13 mouse cellular contexts compared by ENCODE assay signal in genomic region chr8:109865536-109865935, GRCm38 (mm10). TPM values are rescaled to one million over a fixed set of nuclear protein-coding genes. Genes with fewer than 3 reads are reported as not detected.
A peak's percentile ranks its signal among the peaks of the same experiment; 100 is the strongest.
DNase-seq lines count a peak whose midpoint lies in the region; ATAC-seq and TF ChIP-seq lines count a peak whose summit lies in the region.
"Had no signal": no experiment of that assay in that cellular context is flagged by ENCODE, and none has a peak within 500 bp of the region (broad histone marks: within the 10 kb centered on the region; RNA-seq: fewer than 3 reads in every experiment).

No protein-coding gene starts in this region.

- H3K36me3 ChIP-seq in midbrain, embryonic 11.5 days (ENCODE audit: control insufficient read depth, insufficient read depth, low read length) = peaks cover 3% of the 10 kb centered on the region; the same call in 1 of the 2 replicates
- H3K36me3 ChIP-seq in midbrain, embryonic 15.5 days (replicated peaks) = peaks cover 16% of the 10 kb centered on the region
- H3K36me3 ChIP-seq in liver, postnatal 0 days (replicated peaks; ENCODE audit: insufficient read depth, low read length) = peaks cover 29% of the 10 kb centered on the region

- H3K9ac ChIP-seq in midbrain, embryonic 11.5 days (ENCODE audit: low read length) = no peak overlapping the region
- H3K9ac ChIP-seq in midbrain, embryonic 15.5 days = no peak overlapping the region
- H3K9ac ChIP-seq in liver, postnatal 0 days (replicated peaks) = peak overlapping the region; percentile 50; the same call in 1 of the 2 replicates

- H3K4me1 ChIP-seq in midbrain, embryonic 11.5 days (ENCODE audit: control insufficient read depth, insufficient read depth, low read length) = peaks cover 6% of the 10 kb centered on the region; the same call in 1 of the 2 replicates
- H3K4me1 ChIP-seq in midbrain, embryonic 15.5 days = peaks cover 14% of the 10 kb centered on the region; the same call in 1 of the 2 replicates
- H3K4me1 ChIP-seq in liver, postnatal 0 days (ENCODE audit: insufficient read depth) = peaks cover 31% of the 10 kb centered on the region

- no peak overlapping the region for H3K4me2 ChIP-seq in midbrain, embryonic 11.5 days
- H3K4me2 ChIP-seq in midbrain, embryonic 15.5 days = no peak overlapping the region
- H3K4me2 ChIP-seq in liver, postnatal 0 days (ENCODE audit: low read depth, low read length) = peak overlapping the region; percentile 90

- no peaks in the 10 kb centered on the region for H3K27me3 ChIP-seq in midbrain, embryonic 11.5 days (ENCODE audit: control insufficient read depth, insufficient read depth, low read length)
- no peaks in the 10 kb centered on the region for H3K27me3 ChIP-seq in midbrain, embryonic 15.5 days (replicated peaks)
- H3K27me3 ChIP-seq in liver, postnatal 0 days (ENCODE audit: insufficient read depth, low read length) = no peaks in the 10 kb centered on the region

- TF ChIP-seq EP300 in liver, postnatal 0 days (IDR thresholded peaks at IDR 0.05; ENCODE audit: low read depth) = no peak

- peak; percentile 59 for ATAC-seq in frontal cortex, adult (ENCODE audit: low TSS enrichment)
- ATAC-seq in midbrain, embryonic 11.5 days (ENCODE audit: low FRiP score) = no peak
- ATAC-seq in midbrain, embryonic 15.5 days (replicated peaks) = no peak
- no peak for ATAC-seq in liver, postnatal 0 days
- ATAC-seq: intestine, embryonic 16.5 days had no signal

- TF ChIP-seq CTCF in liver, postnatal 0 days (IDR thresholded peaks at IDR 0.05; ENCODE audit: low read depth) = no peak

- no peak for DNase-seq in frontal cortex, postnatal 10 days (ENCODE audit: low spot score in 2 of 2)
- DNase-seq in midbrain, embryonic 11.5 days (ENCODE audit: low spot score, missing footprints) = peak; percentile 82
- peak; percentile 59 for DNase-seq in layer of hippocampus, adult 9-11 months
- no peak for DNase-seq in liver, postnatal 0 days
- no peak for DNase-seq in thymus, postnatal 14 days
- no peak for DNase-seq in adrenal gland, adult 18-20 months (ENCODE audit: low spot score in 2 of 2)
- DNase-seq: adrenal gland, postnatal 10 days; B cell, adult 2 months; thymus, postnatal 4 days had no signal

- H3K9me3 ChIP-seq in midbrain, embryonic 11.5 days (ENCODE audit: control insufficient read depth, low read length) = no peaks in the 10 kb centered on the region
- H3K9me3 ChIP-seq in midbrain, embryonic 15.5 days = no peaks in the 10 kb centered on the region
- no peaks in the 10 kb centered on the region for H3K9me3 ChIP-seq in liver, postnatal 0 days (ENCODE audit: low read length)

- H3K4me3 ChIP-seq in midbrain, embryonic 11.5 days (ENCODE audit: low read depth, low read length) = no peak overlapping the region
- no peak overlapping the region for H3K4me3 ChIP-seq in midbrain, embryonic 15.5 days
- no peak overlapping the region; the same call in 1 of the 2 replicates for H3K4me3 ChIP-seq in liver, postnatal 0 days (ENCODE audit: low read depth, low read length)

- no peak overlapping the region for H3K27ac ChIP-seq in midbrain, embryonic 11.5 days (ENCODE audit: low read depth, low read length)
- H3K27ac ChIP-seq in midbrain, embryonic 15.5 days = no peak overlapping the region
- peak overlapping the region; percentile 94 for H3K27ac ChIP-seq in liver, postnatal 0 days (ENCODE audit: low read depth)
- H3K27ac ChIP-seq: macrophage had no signal

- 85% methylated on average over 4 of the region's 4 CpGs for WGBS in midbrain, embryonic 11.5 days
- WGBS in midbrain, embryonic 15.5 days = 78% methylated on average over 4 of the region's 4 CpGs
- WGBS in liver, postnatal 0 days (ENCODE audit: insufficient replicate concordance) = 49% methylated on average over 4 of the region's 4 CpGs

RNA-seq across cellular contexts. Expression of gene Phlpp2, which starts 2.8 kb away (rescaled TPM):
- 2.7 and 3.2 TPM in 2 replicates for polyA plus RNA-seq in midbrain, embryonic 11.5 days (2014; fragmentation: Nextera tagmentation; extraction: Ambion mirVana)
- 4.7 and 5.2 TPM in 2 replicates for polyA plus RNA-seq in midbrain, embryonic 15.5 days (2015; fragmentation: Nextera tagmentation; extraction: Ambion mirVana)
- 1.5 TPM in 2 replicates for polyA plus RNA-seq in liver, postnatal 0 days (2015; fragmentation: Nextera tagmentation; extraction: Ambion mirVana)
- 1 to 10 TPM; 7.1 to 8.0 TPM for total RNA-seq in adrenal gland, adult 18-20 months (2021)

Comparison
In these comparisons a context has a peak if more than half of its experiments do, and no peak if none do; other contexts are left out.
1. DNase-seq: peak in midbrain, embryonic 11.5 days (single experiment) and layer of hippocampus, adult 9-11 months (single experiment); none in frontal cortex, postnatal 10 days (0 of 2), liver, postnatal 0 days (single experiment), thymus, postnatal 14 days (single experiment) and adrenal gland, adult 18-20 months (0 of 2).